Mouse (Mus musculus): ENCODE results near the gene Arhgdia. TPM values are rescaled to one million over a fixed set of nuclear protein-coding genes. Genes with fewer than 3 reads are reported as not detected.

The Arhgdia gene
- 100 to 1,000 TPM; 118 to 144 TPM for total RNA-seq (2021)
- long read RNA-seq, experiment 1, transcript Arhgdia-202 (6 exons, 1,867 nt): major isoform, 167 of 197 reads
- long read RNA-seq, experiment 1, partial matches to known transcripts: 29 of 197 reads
- long read RNA-seq, experiment 1, other reads (novel, unspliced or antisense): 1 of 197 reads
- long read RNA-seq, experiment 2, transcript Arhgdia-202 (6 exons, 1,867 nt): major isoform, 187 of 209 reads
- long read RNA-seq, experiment 2, transcript Arhgdia-201 (6 exons, 2,150 nt): minor isoform, 6 of 209 reads
- long read RNA-seq, experiment 2, partial matches to known transcripts: 3 of 209 reads
- long read RNA-seq, experiment 2, other reads (novel, unspliced or antisense): 13 of 209 reads

- DNase-seq: peak; percentile 91
- intact Hi-C loops (cut with DNase I; ENCODE audit: low total_unique reads): no loop called here
Measured at GRCm38 (mm10) chr11:120581490-120582267, at the start of gene Arhgdia. Gene Arhgdia (minus strand): TSS chr11:120581624.

GRCm38 (mm10) chr11:120630401-120630871, 49.0 kb upstream of the Arhgdia start:
- intact Hi-C loops (cut with DNase I; ENCODE audit: low total_unique reads): no loop called here
- no peak for DNase-seq

DNA sequence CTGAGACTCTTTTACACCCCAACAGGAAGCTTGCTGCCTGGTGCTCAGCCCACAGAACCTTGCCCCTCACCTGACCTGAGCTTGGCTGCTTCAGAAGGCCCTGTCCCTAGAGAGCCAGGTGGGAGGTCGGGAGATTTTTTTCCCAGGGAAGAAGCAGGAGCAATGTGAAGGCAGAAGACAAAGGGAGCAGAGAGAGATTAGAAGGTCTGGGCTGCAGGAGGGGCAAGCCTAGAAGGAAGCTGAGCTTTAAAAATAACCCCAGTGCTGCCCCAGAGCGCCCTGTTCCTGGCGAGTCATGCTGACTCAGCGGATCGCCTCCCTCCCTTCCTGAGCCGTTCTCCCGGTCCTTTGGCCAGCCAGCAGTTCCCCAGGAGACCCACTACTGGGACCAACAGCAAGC, 48.5 kb upstream of the Arhgdia start:
- peak; percentile 61 for DNase-seq
- intact Hi-C loops (cut with DNase I; ENCODE audit: low total_unique reads): no loop called here

DNA sequence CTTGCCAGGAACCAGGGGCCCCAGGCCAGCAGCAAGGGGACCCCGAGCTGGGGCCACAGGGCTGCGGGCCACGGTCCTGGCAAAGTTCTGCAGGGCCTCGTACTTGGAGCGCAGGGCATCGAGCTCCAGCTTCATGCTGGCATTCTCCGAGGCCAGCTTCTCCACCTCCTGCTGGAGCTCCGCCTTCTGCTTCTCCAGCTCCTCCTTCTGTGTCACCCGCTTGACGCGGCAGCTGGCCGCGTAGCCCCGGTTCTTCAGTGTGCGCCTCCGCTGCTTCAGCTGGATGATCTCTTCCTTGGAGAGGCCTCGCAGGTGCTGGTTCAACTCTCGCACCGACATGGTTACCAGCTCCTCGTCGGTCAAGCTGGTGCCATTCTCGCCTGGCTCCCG, 47.9 kb upstream of the Arhgdia start:
- no peak for DNase-seq
- intact Hi-C loops (cut with DNase I; ENCODE audit: low total_unique reads): no loop called here

DNA sequence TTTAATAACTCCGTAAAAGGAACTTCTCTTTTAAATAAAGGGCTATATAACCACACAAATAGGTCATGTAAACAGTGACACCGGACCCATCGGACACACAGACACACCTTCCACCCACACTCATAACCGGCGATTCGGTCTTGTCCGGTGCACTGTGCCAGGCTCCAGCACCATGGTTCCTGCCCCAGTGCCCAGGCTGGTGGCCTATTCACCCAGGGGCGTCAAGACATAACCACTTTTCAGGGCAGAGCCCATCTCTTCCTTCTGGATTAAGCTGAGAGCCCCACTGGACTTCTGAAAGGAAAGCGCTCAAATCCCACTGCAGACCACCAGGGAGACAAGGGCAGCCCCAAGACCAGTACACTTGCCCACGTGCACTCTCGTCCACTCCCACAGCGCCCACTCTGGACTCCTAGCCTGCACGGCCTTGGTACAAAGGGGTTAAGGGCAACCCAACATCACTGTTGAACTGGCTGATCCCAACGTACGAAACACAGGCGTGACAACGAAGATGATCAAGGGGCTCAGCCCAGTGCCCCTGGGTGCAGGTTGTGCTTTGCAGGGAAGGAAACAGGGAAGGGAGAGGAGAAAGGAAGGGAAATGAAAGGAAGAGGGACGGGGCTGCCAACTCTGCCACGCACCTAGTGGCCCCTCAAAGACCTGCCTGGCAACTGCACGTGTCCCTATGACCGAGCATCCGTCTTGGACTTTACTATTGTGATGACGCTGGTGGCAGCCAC, 47.3 kb upstream of the Arhgdia start:
- intact Hi-C loops (cut with DNase I; ENCODE audit: low total_unique reads): no loop called here

DNA sequence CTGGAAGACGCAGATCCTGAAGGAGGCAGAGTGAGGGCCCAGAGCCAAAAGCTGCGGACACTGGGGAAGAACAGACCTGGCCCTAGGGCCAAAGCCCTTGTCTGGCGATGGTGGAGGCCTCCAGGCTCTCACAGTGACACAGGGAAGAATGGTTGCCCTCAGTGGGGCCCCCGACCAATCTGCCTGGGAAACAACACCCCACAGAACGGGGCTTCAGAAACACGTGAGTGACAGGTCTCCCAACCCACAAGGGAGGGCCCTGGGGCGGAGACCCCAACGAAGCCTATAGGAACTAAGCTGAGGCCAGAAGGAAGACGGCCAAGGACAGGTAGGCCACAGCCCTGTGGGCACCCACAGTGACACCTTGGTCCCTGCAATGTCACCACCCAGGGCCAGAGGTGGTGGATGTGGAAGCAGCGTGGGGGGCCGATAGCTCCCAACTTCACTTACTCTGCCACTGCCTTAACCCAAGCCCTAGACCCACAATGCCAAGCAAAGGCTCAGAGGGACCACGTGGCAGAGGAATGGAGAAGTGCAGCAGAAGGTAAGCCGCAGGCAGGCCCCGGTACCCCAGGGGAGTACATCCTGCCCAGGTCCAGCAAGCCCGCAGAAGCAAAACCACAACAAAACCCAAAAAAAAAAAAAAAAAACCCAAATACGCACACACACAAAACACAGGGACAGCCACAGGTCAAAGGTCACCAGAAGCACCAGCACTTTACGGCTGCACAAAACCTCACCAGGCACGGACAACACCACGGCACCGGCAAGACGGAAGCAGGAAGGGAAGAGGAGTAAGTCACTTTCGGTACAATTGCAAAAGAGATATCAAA, 46.3 kb upstream of the Arhgdia start:
- no peak for DNase-seq
- intact Hi-C loops (cut with DNase I; ENCODE audit: low total_unique reads): no loop called here

More for the DNA sequence above, 47.3 kb upstream of the Arhgdia start:
- no peak for DNase-seq

DNA sequence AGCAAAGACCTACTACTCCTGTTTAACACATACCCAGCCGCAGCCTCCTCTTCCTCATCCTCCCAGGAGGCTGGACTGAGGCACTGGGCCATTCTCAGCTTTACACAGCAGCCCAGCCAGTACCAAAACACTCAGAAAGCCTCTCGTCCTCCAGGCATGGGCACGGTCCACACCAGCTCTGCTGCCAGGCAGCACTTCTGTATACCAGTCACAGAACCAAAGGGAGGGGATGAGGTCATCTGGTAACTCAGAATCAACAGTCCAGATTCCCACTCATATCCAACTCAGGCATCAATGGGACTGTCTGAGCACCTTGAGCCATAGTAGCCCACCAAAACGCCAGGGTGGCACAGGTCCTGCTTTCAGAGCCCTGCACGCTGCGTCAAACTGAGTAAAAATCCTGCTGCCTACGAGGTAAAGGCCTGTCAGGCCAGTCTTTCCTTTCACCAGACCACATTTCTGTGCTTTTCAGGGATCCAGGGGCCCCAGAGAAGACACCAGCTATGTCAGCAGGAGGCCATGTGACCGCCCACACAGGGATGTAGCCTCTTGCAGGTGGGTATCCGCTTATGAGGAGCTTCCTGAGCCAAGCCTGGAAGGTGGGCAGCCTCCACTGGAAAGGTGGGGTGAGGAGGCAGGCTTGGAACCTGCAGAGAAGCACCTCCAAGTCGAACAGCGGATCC, 45.5 kb upstream of the Arhgdia start:
- no peak for DNase-seq
- intact Hi-C loops (cut with DNase I; ENCODE audit: low total_unique reads): no loop called here

DNA sequence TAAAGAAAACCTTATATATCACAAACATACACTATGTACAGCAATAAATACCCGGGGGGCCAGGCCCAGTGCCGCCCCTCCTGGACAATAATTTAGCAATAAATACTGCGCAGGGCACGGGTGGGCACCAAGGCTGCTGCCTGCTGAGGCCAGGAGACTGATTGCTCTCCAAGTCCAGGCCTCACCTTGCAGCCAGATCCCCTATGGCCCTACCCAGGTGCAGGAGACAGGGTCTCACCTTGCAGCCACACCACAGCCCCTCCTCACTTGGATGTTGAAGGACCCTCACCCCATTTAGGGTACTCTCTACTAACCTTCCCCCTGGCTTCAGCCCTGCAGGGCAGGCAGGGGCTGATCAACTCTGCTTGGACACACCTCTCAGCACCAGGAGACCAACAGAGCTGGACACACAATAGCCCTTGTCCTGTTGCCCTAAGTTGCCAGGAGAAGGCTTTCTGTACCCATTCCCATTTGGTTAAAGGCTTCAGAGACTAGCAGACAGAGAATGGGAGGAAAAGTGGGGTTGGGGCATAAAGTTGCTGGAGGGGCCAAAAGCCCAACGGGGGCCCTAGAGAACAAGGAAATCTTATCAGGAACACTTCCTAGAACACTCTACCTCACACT, 43.8 kb upstream of the Arhgdia start, which contains the start of gene Sirt7:
Gene Sirt7, minus strand, starts transcription at position 89 of the 624 bp plus-strand sequence.
- DNase-seq: no peak
- intact Hi-C loops (cut with DNase I; ENCODE audit: low total_unique reads): no loop called here

DNA sequence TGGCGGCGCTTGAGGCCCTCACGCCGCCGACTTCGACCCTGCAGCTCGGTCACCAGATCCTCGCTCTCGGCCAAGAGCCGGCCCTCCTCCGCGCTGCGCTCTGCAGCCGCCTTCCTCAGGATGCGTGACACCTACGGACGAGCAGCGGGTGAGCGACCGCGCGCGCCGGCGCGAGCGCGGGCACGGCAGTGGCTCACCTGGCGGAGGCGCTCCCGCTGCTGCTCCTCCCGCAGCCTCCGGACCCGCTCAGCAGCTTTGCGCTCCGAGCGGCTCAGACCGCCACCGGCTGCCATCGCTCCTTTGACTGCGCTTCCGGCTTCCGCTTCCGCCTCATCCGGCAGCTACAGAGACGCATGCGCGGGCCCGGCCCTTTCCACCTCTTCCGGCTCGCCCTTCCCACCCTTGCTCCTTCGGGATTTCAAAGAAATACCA, 43.3 kb upstream of the Arhgdia start:
- DNase-seq: peak; percentile 89
- intact Hi-C loops (cut with DNase I; ENCODE audit: low total_unique reads): no loop called here

- intact Hi-C loops (cut with DNase I; ENCODE audit: low total_unique reads): no loop called here
- DNase-seq: peak; percentile 69
Measured at GRCm38 (mm10) chr11:120623961-120624679, 42.7 kb upstream of the Arhgdia start.

GRCm38 (mm10) chr11:120622805-120623204, 41.4 kb upstream of the Arhgdia start:
- no peak for DNase-seq
- intact Hi-C loops (cut with DNase I; ENCODE audit: low total_unique reads): no loop called here

GRCm38 (mm10) chr11:120620195-120620594, 38.8 kb upstream of the Arhgdia start:
- intact Hi-C loops (cut with DNase I; ENCODE audit: low total_unique reads): no loop called here

DNA sequence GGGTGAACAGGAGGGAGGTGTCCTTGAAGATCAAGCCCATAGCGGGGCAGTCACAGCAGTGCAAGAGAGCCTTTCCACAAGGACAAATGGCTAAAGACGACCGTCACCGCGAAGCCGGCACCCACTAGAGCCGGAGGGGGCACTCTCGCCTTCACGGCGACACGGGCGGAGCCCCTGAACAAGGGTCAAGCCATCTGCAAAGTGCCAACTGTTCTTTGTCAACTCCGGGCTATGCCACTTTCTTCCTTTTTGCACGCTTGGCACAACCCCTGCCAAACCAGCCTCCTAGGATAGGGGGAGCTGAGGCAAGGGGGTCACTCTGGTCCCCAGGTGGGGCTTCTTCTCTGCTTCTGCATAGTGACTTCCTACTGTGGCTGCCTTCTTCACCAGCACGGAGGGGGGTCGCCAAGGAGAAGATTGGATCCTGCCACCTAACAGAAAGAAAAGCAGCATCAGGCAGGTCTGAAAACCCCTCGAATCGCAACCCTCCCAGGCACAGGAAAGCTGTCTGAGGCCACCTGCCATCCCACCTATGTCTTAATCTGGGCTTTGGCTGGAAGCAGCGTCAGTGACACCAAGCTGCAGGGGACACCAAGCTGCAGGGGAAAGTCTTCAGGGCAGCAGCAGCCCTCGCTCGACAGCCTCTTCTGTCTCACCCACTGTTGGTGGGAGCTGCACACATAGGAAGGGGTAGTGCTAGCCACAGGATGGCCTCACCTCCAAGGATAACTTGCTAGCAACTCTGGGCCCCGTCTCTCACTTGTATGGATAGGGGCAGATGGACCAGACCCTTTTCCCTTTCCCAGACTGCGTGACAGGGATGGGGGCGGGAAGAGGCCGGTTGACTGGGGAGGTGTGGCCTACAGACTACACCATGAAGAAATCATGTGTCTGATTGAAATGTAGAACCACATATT, 37.5 kb upstream of the Arhgdia start:
- no peak for DNase-seq

More at GRCm38 (mm10) chr11:120620195-120620594, 38.8 kb upstream of the Arhgdia start:
- no peak for DNase-seq

DNA sequence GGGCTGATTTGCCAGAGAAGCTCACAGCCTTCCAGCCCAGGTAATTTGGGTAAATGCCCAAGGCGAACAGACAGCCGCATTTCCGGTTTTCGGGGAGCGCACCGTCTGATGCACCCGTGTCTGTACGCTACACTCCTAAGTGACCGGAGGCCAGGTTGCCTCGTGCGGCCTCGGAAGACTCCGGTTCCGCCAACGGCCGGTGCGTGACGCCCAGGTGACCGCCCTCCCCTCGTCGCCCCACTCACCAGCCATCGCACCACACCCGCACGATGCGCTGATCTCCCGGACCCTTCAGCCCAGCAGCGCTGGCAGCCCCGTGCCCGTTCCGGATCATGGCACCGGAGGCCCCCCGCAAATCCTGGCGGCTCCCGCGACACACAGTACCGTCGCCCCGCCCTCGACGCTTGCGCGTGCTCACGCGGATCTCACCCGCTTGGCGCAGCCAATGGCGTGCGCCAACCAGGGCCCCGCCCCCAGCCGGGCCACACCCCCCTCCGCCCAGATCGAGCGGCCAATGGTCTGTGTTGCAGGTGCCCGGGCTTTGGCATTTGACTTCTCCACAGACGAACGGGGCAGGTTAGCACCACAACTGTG, 36.2 kb upstream of the Arhgdia start, which contains the start of gene Pcyt2:
Gene Pcyt2, minus strand, starts transcription at position 418 of the 594 bp plus-strand sequence.
- intact Hi-C loops (cut with DNase I; ENCODE audit: low total_unique reads): no loop called here
- DNase-seq: peak; percentile 93

More for the DNA sequence above, 37.5 kb upstream of the Arhgdia start:
- intact Hi-C loops (cut with DNase I; ENCODE audit: low total_unique reads): no loop called here

GRCm38 (mm10) chr11:120616617-120617294, 35.3 kb upstream of the Arhgdia start:
- intact Hi-C loops (cut with DNase I; ENCODE audit: low total_unique reads): no loop called here
- no peak for DNase-seq

Measured in gastrocnemius, postnatal 14 days (tissue).